Mouse (Mus musculus): ENCODE results near the gene Lce1g. TPM values are rescaled to one million over a fixed set of nuclear protein-coding genes. Genes with fewer than 3 reads are reported as not detected.

The Lce1g gene
- not detected for polyA plus RNA-seq (2021)

GRCm38 (mm10) chr3:92752238-92752637 lies at the start of gene Lce1g:
Lce1g (minus strand) TSS chr3:92752338.
- ChIA-PET POLR2A (no interaction called here), CTCF (interaction anchor here (1.5 kb wide), 1 partner anchor 20 kb away, joined by 3 read pairs; no protein-coding TSS in a partner anchor)
- peaks cover 15% of the 10 kb centered on the region for H3K27me3 ChIP-seq
- no peak for TF ChIP-seq CTCF (IDR thresholded peaks at IDR 0.05)
- DNase-seq (ENCODE audit: low read depth, low spot score) = no peak
- ATAC-seq = no peak
- in situ Hi-C loops (cut with MboI; ENCODE audit: low pct_unique_long_range_greater_than_20kb) = no loop called here

- peaks cover 3% of the 10 kb centered on the region for H3K27me3 ChIP-seq
- POLR2A ChIA-PET = no interaction called here
- CTCF ChIA-PET = no interaction called here
- DNase-seq (ENCODE audit: low read depth, low spot score) (no peak), ATAC-seq (no peak)
- in situ Hi-C loops (cut with MboI; ENCODE audit: low pct_unique_long_range_greater_than_20kb) = no loop called here
- TF ChIP-seq CTCF (IDR thresholded peaks at IDR 0.05) = no peak
Measured at GRCm38 (mm10) chr3:92790414-92790813, 38.3 kb upstream of the Lce1g start, which contains the start of gene Lce1j. Lce1j (minus strand) TSS chr3:92790514.

GRCm38 (mm10) chr3:92778799-92779198 lies 26.7 kb upstream of the Lce1g start, which contains the start of gene Lce1i:
Lce1i (minus strand) TSS chr3:92778899.
- peaks cover 18% of the 10 kb centered on the region for H3K27me3 ChIP-seq
- no peak for DNase-seq (ENCODE audit: low read depth, low spot score)
- POLR2A ChIA-PET = no interaction called here
- in situ Hi-C loops (cut with MboI; ENCODE audit: low pct_unique_long_range_greater_than_20kb) = loop anchor here (10.0 kb wide), 1 partner anchor 634 kb away; the partner anchor contains the start of gene Lelp1
- CTCF ChIA-PET = no interaction called here
- no peak for TF ChIP-seq CTCF (IDR thresholded peaks at IDR 0.05)
- no peak for ATAC-seq

- H3K27me3 ChIP-seq = peaks cover 32% of the 10 kb centered on the region
- POLR2A ChIA-PET = no interaction called here
- in situ Hi-C loops (cut with MboI; ENCODE audit: low pct_unique_long_range_greater_than_20kb) = loop anchor here (10.0 kb wide), 1 partner anchor 627 kb away; the partner anchor contains the start of gene Lelp1
- CTCF ChIA-PET = interaction anchor here (1.5 kb wide), 1 partner anchor 20 kb away, joined by 3 read pairs; the partner anchor contains the start of gene Lce1g
- ATAC-seq (no peak), DNase-seq (ENCODE audit: low read depth, low spot score) (no peak)
- peak; percentile 58 for TF ChIP-seq CTCF (IDR thresholded peaks at IDR 0.05)
Measured at GRCm38 (mm10) chr3:92771573-92771972, 19.4 kb upstream of the Lce1g start.

GRCm38 (mm10) chr3:92764965-92765364 lies 12.8 kb upstream of the Lce1g start, which contains the start of gene Lce1h:
Lce1h (minus strand) TSS chr3:92765065.
- DNase-seq (ENCODE audit: low read depth, low spot score) = no peak
- POLR2A ChIA-PET = no interaction called here
- in situ Hi-C loops (cut with MboI; ENCODE audit: low pct_unique_long_range_greater_than_20kb) = no loop called here
- peaks cover 18% of the 10 kb centered on the region for H3K27me3 ChIP-seq
- TF ChIP-seq CTCF (IDR thresholded peaks at IDR 0.05) = no peak
- no peak for ATAC-seq
- CTCF ChIA-PET = no interaction called here

GRCm38 (mm10) chr3:92753197-92753596 lies 1.1 kb upstream of the Lce1g start:
- CTCF ChIA-PET = no interaction called here
- in situ Hi-C loops (cut with MboI; ENCODE audit: low pct_unique_long_range_greater_than_20kb) = no loop called here
- ATAC-seq = no peak

GRCm38 (mm10) chr3:92738996-92739395 lies 13.1 kb downstream of the Lce1g start, which contains the start of gene Gm38119:
Gm38119 (minus strand) TSS chr3:92739096.
- ATAC-seq (no peak), DNase-seq (ENCODE audit: low read depth, low spot score) (no peak)
- ChIA-PET POLR2A (no interaction called here), CTCF (no interaction called here)
- in situ Hi-C loops (cut with MboI; ENCODE audit: low pct_unique_long_range_greater_than_20kb) = no loop called here
- H3K27me3 ChIP-seq = peaks cover 11% of the 10 kb centered on the region
- no peak for TF ChIP-seq CTCF (IDR thresholded peaks at IDR 0.05)

More at GRCm38 (mm10) chr3:92753197-92753596, 1.1 kb upstream of the Lce1g start:
- POLR2A ChIA-PET = no interaction called here
- peaks cover 15% of the 10 kb centered on the region for H3K27me3 ChIP-seq
- TF ChIP-seq CTCF (IDR thresholded peaks at IDR 0.05) = peak; percentile 21
- no peak for DNase-seq (ENCODE audit: low read depth, low spot score)

- no peak for TF ChIP-seq CTCF (IDR thresholded peaks at IDR 0.05)
- ChIA-PET POLR2A (no interaction called here), CTCF (no interaction called here)
- no peak for DNase-seq (ENCODE audit: low read depth, low spot score)
- in situ Hi-C loops (cut with MboI; ENCODE audit: low pct_unique_long_range_greater_than_20kb) = no loop called here
- ATAC-seq = no peak
- H3K27me3 ChIP-seq = peaks cover 3% of the 10 kb centered on the region
Measured at GRCm38 (mm10) chr3:92722631-92723030, 29.5 kb downstream of the Lce1g start.

GRCm38 (mm10) chr3:92720250-92720649 lies 31.9 kb downstream of the Lce1g start, which contains the start of gene Lce1f:
Lce1f (minus strand) TSS chr3:92720350.
- ChIA-PET POLR2A (no interaction called here), CTCF (no interaction called here)
- DNase-seq (ENCODE audit: low read depth, low spot score) (no peak), ATAC-seq (no peak)
- in situ Hi-C loops (cut with MboI; ENCODE audit: low pct_unique_long_range_greater_than_20kb) = no loop called here
- H3K27me3 ChIP-seq = peaks cover 3% of the 10 kb centered on the region
- no peak for TF ChIP-seq CTCF (IDR thresholded peaks at IDR 0.05)

GRCm38 (mm10) chr3:92715122-92715521 lies 37.0 kb downstream of the Lce1g start:
- in situ Hi-C loops (cut with MboI; ENCODE audit: low pct_unique_long_range_greater_than_20kb) = no loop called here

GRCm38 (mm10) chr3:92708974-92709373 lies 43.2 kb downstream of the Lce1g start, which contains the start of gene Lce1e:
Lce1e (minus strand) TSS chr3:92709074.
- ChIA-PET CTCF (no interaction called here), POLR2A (no interaction called here)
- no peak for TF ChIP-seq CTCF (IDR thresholded peaks at IDR 0.05)
- ATAC-seq = no peak
- in situ Hi-C loops (cut with MboI; ENCODE audit: low pct_unique_long_range_greater_than_20kb) = no loop called here
- no peak for DNase-seq (ENCODE audit: low read depth, low spot score)
- peaks cover 4% of the 10 kb centered on the region for H3K27me3 ChIP-seq

More at GRCm38 (mm10) chr3:92715122-92715521, 37.0 kb downstream of the Lce1g start:
- DNase-seq (ENCODE audit: low read depth, low spot score) (no peak), ATAC-seq (peak; percentile 57)
- CTCF ChIA-PET = interaction anchor here (1.1 to 1.4 kb wide), 2 partner anchors 11 to 14 kb away, joined by 3 read pairs; no protein-coding TSS in a partner anchor
- POLR2A ChIA-PET = no interaction called here
- peak; percentile 15 for TF ChIP-seq CTCF (IDR thresholded peaks at IDR 0.05)
- peaks cover 4% of the 10 kb centered on the region for H3K27me3 ChIP-seq

Other genes starting within 250 kb of the Lce1g start
- gene 2310046K23Rik, start 217.8 kb downstream of the Lce1g start, polyA plus RNA-seq (2021) = not detected
- not detected for gene Ivl, start 178.6 kb downstream of the Lce1g start, polyA plus RNA-seq (2021)
- gene Smcp, start 163.3 kb downstream of the Lce1g start, polyA plus RNA-seq (2021) = not detected
- not detected for gene 2210017I01Rik, start 144.8 kb downstream of the Lce1g start, polyA plus RNA-seq (2021)
- gene Lce6a, start 130.7 kb downstream of the Lce1g start, polyA plus RNA-seq (2021) = not detected
- not detected for gene Lce1a1, start 104.0 kb downstream of the Lce1g start, polyA plus RNA-seq (2021)
- not detected for gene Lce1b, start 95.4 kb downstream of the Lce1g start, polyA plus RNA-seq (2021)
- not detected for gene Lce1a2, start 82.0 kb downstream of the Lce1g start, polyA plus RNA-seq (2021)
- not detected for gene Lce1c, start 73.1 kb downstream of the Lce1g start, polyA plus RNA-seq (2021)
- not detected for gene Lce1d, start 65.1 kb downstream of the Lce1g start, polyA plus RNA-seq (2021)
- not detected for gene Lce1e, start 43.3 kb downstream of the Lce1g start, polyA plus RNA-seq (2021)
- not detected for gene Lce1f, start 32.0 kb downstream of the Lce1g start, polyA plus RNA-seq (2021)
- gene Gm38119, start 13.2 kb downstream of the Lce1g start, polyA plus RNA-seq (2021) = not detected
- gene Lce1h, start 12.7 kb upstream of the Lce1g start, polyA plus RNA-seq (2021) = not detected
- not detected for gene Lce1i, start 26.6 kb upstream of the Lce1g start, polyA plus RNA-seq (2021)
- gene Lce1j, start 38.2 kb upstream of the Lce1g start, polyA plus RNA-seq (2021) = not detected
- gene Lce1k, start 55.6 kb upstream of the Lce1g start, polyA plus RNA-seq (2021) = not detected
- gene Kprp, start 74.9 kb upstream of the Lce1g start, polyA plus RNA-seq (2021) = not detected
- gene Lce1l, start 98.9 kb upstream of the Lce1g start, polyA plus RNA-seq (2021) = not detected
- gene 2310050C09Rik, start 117.9 kb upstream of the Lce1g start, polyA plus RNA-seq (2021) = not detected
- 0.54 TPM for gene Lce3a, start 173.9 kb upstream of the Lce1g start, polyA plus RNA-seq (2021)
- gene Lce3b, start 180.6 kb upstream of the Lce1g start, polyA plus RNA-seq (2021) = not detected
- 2.1 TPM for gene Lce3c, start 192.1 kb upstream of the Lce1g start, polyA plus RNA-seq (2021)
- gene Lce3d, start 205.1 kb upstream of the Lce1g start, polyA plus RNA-seq (2021) = 1.1 TPM
- gene Lce3e, start 214.7 kb upstream of the Lce1g start, polyA plus RNA-seq (2021) = not detected
- gene Lce3f, start 239.9 kb upstream of the Lce1g start, polyA plus RNA-seq (2021) = not detected

All from Patski (cell line).